Mouse (Mus musculus): Measurements from ENCODE around the gene Gm6676.
"Not testable (repeated sequence)": the region's sequence is repeated elsewhere in the genome, so short reads cannot be mapped to it uniquely, and the experiment has no call there.

Gene Gm6676

DNA sequence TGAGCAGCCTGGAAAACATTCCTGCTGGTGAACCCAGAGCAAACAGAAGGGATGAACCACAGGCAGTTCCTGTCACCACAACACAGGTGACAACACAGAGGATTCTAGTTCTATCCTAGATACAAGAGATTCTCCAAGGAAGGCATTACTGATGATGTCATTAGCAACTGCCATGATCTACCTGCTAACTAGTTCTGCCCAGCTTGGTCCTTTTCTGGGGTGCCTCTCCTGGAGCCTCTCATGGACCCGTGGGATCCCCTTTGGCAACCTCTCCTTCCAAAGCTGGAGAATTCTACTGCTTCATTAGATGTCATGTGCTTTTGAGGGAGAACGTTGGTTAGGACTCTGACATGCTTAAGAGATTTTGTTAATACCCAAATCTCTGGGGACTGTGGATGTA is at the start of gene Gm6676:
Gene Gm6676, minus strand, starts transcription at position 101 of the 400 bp plus-strand sequence.
- DNase-seq (ENCODE audit: low spot score in 2 of 2) = not testable (repeated sequence)

- DNase-seq (ENCODE audit: low spot score in 2 of 2) = peak; percentile 0
Measured at GRCm38 (mm10) chr14:7174483-7174971, 49.3 kb upstream of the Gm6676 start, which contains the start of gene Gm3512. Gm3512 (minus strand) TSS chr14:7174533.

DNA sequence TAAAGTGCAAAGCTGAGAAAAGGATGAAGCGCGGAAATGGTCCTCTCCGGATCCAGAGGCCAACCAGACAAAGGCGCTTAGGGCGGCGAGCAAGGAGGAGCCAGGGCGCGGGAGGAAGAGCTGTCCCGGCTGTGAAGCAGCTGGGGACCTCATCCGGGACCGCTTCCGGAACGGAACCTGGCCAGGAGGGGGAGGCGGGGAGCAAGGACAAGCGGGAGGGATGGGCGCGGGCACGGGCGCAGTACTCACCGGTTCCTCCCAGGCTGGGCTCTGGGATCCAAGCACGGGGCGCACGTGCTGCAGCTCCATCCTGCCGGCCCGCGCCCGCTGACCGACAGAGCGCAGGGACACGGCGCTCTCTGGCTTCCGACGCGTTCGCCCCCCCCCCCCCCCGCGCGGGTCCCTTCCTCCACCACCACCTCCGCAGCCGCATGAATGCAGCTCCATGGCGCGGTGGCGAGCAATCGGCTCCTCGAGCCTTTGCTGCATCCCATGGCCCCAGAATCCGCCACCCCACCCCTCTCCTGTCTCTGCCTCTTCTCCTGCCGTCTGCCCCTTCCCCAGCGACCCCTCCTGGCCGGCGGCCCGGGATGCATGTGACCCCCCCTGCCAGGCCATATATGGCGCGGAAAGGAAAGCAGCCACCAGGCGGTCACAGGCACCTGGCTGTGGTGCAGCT is 19.9 kb downstream of the Gm6676 start:
- peak; percentile 0 to 1 for DNase-seq (ENCODE audit: low spot score in 2 of 2)

DNA sequence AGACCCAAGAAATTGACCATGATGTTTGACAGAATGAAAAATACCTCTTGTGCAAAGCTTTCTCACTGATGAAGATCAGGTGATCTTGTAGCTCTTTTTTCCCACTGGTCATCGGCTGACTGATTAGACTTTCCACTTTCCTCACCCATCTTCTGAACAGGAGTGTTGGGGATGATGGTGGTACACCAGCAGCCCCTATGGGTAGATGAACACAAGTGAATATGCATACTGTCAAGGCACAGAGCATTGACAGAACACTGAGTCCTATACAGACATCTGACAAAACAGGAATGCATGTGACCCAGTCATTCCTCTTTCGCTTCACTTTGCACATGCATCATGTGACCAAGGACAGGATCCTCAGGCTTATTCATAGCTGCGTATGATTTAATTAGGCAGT is 24.7 kb downstream of the Gm6676 start, which contains the start of gene Gm3696:
Gene Gm3696, minus strand, starts transcription at position 101 of the 400 bp plus-strand sequence.
- not testable (repeated sequence) for DNase-seq (ENCODE audit: low spot score in 2 of 2)
